Mouse (Mus musculus): ENCODE measurements around the gene Crhr2.

Crhr2 gene

GRCm38 (mm10) chr6:55045326-55045725 lies 87.5 kb downstream of the Crhr2 start:
- no peak for DNase-seq (ENCODE audit: low read depth, low spot score)

- DNase-seq (ENCODE audit: low read depth, low spot score), result no peak
These were observed 88.3 kb downstream of the Crhr2 start for GRCm38 (mm10) chr6:55044542-55044941.

- DNase-seq (ENCODE audit: low read depth, low spot score), result no peak
These were observed 89.6 kb downstream of the Crhr2 start for GRCm38 (mm10) chr6:55043206-55043605.

All from brain, embryonic 18.5 days (tissue).